Mouse (Mus musculus): ENCODE results near the gene Tas2r119.

GRCm38 (mm10) chr15:32192948-32193347 lies 15.9 kb downstream of the Tas2r119 start:
- TF ChIP-seq CTCF (IDR thresholded peaks at IDR 0.05; ENCODE audit: low read depth) (no peak), EP300 (IDR thresholded peaks at IDR 0.05; ENCODE audit: low read depth) (no peak)
